ENCODE assay signal across 23 mouse cellular contexts in the genomic region with DNA sequence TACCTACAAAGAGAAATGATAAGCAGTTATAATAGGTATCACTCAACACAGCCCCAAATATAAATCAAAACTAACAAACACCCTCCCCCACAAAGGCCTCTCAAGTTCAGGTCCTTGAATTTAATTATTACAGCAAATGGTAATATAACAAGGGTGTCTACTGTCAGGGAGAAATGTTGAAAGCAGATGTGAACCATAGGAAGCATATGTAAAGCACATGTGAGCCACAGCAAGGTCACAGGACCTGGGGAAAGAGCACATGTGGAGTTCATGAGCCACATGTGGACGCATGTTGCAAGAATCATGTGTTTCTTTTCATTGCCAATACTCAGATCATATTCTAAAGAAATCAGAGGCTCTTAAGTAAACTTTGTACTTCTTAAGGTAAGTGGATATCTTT.
A peak's percentile ranks its signal among the peaks of the same experiment; 100 is the strongest.
DNase-seq lines count a peak whose midpoint lies in the region; ATAC-seq and TF ChIP-seq lines count a peak whose summit lies in the region.
"Had no signal": no experiment of that assay in that cellular context is flagged by ENCODE, and none has a peak within 500 bp of the region (broad histone marks: within the 10 kb centered on the region; RNA-seq: fewer than 3 reads in every experiment).

No protein-coding gene starts in this region.

- no peak overlapping the region for H3K4me2 ChIP-seq in kidney, postnatal 0 days (ENCODE audit: low read length)
- no peak overlapping the region for H3K4me2 ChIP-seq in limb, embryonic 11.5 days (ENCODE audit: low read depth, severe bottlenecking)
- H3K4me2 ChIP-seq: heart, embryonic 13.5 days; liver, embryonic 11.5 days; stomach, embryonic 15.5 days had no signal

- H3K9me3 ChIP-seq in kidney, postnatal 0 days (replicated peaks; ENCODE audit: low read length) = no peaks in the 10 kb centered on the region
- no peaks in the 10 kb centered on the region for H3K9me3 ChIP-seq in embryonic facial prominence, embryonic 10.5 days
- H3K9me3 ChIP-seq in limb, embryonic 11.5 days (ENCODE audit: control insufficient read depth, low read length) = no peaks in the 10 kb centered on the region
- H3K9me3 ChIP-seq: heart, embryonic 13.5 days; stomach, embryonic 15.5 days had no signal

- DNase-seq in kidney, postnatal 0 days (ENCODE audit: low spot score) = peak; percentile 3
- DNase-seq in kidney, postnatal 14 days = no peak
- peak; percentile 62 for DNase-seq in embryonic facial prominence, embryonic 10.5 days (ENCODE audit: low spot score)
- DNase-seq in limb, embryonic 11.5 days (ENCODE audit: low spot score) = peak; percentile 68
- no peak for DNase-seq in urinary bladder, adult 18-20 months (ENCODE audit: low spot score in 2 of 2)
- DNase-seq in MN1 (ENCODE audit: low spot score) = no peak
- DNase-seq in lung, postnatal 25 days (ENCODE audit: low spot score) = no peak
- DNase-seq: adrenal gland, postnatal 36 days; cerebellum, adult 9-10 months; gastrocnemius, postnatal 36 days; heart, adult 2 months; kidney, postnatal 4 days; liver, postnatal 0 days; lung, postnatal 14 days; thymus, postnatal 4 days had no signal

- H3K36me3 ChIP-seq in kidney, postnatal 0 days (ENCODE audit: insufficient read depth, low read length) = no peaks in the 10 kb centered on the region
- no peaks in the 10 kb centered on the region for H3K36me3 ChIP-seq in embryonic facial prominence, embryonic 10.5 days (replicated peaks)
- no peaks in the 10 kb centered on the region for H3K36me3 ChIP-seq in limb, embryonic 11.5 days (ENCODE audit: control insufficient read depth, insufficient read depth, low read length)
- H3K36me3 ChIP-seq: heart, embryonic 13.5 days; stomach, embryonic 15.5 days had no signal

- H3K4me3 ChIP-seq in kidney, postnatal 0 days (replicated peaks; ENCODE audit: low read depth, low read length) = no peak overlapping the region
- no peak overlapping the region for H3K4me3 ChIP-seq in embryonic facial prominence, embryonic 10.5 days
- H3K4me3 ChIP-seq in limb, embryonic 11.5 days (ENCODE audit: low read depth, low read length) = no peak overlapping the region
- H3K4me3 ChIP-seq: heart, adult 2 months; heart, embryonic 13.5 days; myocyte; stomach, embryonic 15.5 days had no signal

- H3K27me3 ChIP-seq in kidney, postnatal 0 days (ENCODE audit: insufficient read depth, low read length) = no peaks in the 10 kb centered on the region
- H3K27me3 ChIP-seq in embryonic facial prominence, embryonic 10.5 days (replicated peaks; ENCODE audit: low read depth, poor library complexity, severe bottlenecking) = no peaks in the 10 kb centered on the region
- no peaks in the 10 kb centered on the region for H3K27me3 ChIP-seq in limb, embryonic 11.5 days (ENCODE audit: control insufficient read depth, insufficient read depth, low read length)
- H3K27me3 ChIP-seq: heart, embryonic 13.5 days; Patski; stomach, embryonic 15.5 days had no signal

- no peaks in the 10 kb centered on the region for H3K4me1 ChIP-seq in kidney, postnatal 0 days (replicated peaks; ENCODE audit: insufficient read depth, low read length)
- H3K4me1 ChIP-seq in embryonic facial prominence, embryonic 10.5 days = no peaks in the 10 kb centered on the region
- H3K4me1 ChIP-seq in limb, embryonic 11.5 days (ENCODE audit: control insufficient read depth, insufficient read depth, low read length) = 0 out of 2 replicates have a peak, but pooled peaks cover 2% of the 10 kb centered on the region
- H3K4me1 ChIP-seq: heart, embryonic 13.5 days; stomach, embryonic 15.5 days had no signal

- ATAC-seq in kidney, postnatal 0 days (replicated peaks; ENCODE audit: low FRiP score, low read depth) = no peak
- peak; percentile 83; the same call in 1 of the 2 replicates for ATAC-seq in limb, embryonic 11.5 days (ENCODE audit: insufficient number of reproducible peaks, low FRiP score, low TSS enrichment, low read depth)
- ATAC-seq: hindbrain, embryonic 16.5 days; intestine, embryonic 16.5 days; liver, postnatal 0 days; midbrain, embryonic 16.5 days; Patski had no signal

- H3K9ac ChIP-seq in kidney, postnatal 0 days (ENCODE audit: low read depth, low read length) = no peak overlapping the region
- no peak overlapping the region for H3K9ac ChIP-seq in limb, embryonic 11.5 days (ENCODE audit: low read length)
- H3K9ac ChIP-seq: heart, embryonic 13.5 days; liver, postnatal 0 days; stomach, embryonic 15.5 days had no signal

- TF ChIP-seq CTCF in kidney, postnatal 0 days (IDR thresholded peaks at IDR 0.05; ENCODE audit: low read depth) = no peak

- no peak overlapping the region for H3K27ac ChIP-seq in kidney, postnatal 0 days
- H3K27ac ChIP-seq in embryonic facial prominence, embryonic 10.5 days (replicated peaks) = 0 out of 2 replicates have a peak overlapping the region, but pooled peaks have one; percentile 14
- H3K27ac ChIP-seq in limb, embryonic 11.5 days (replicated peaks; ENCODE audit: low read depth, low read length) = no peak overlapping the region
- H3K27ac ChIP-seq: heart, adult 2 months; heart, embryonic 13.5 days; stomach, embryonic 15.5 days had no signal

- 60% methylated on average over 1 of the region's 1 CpGs for WGBS in kidney, postnatal 0 days
- WGBS in embryonic facial prominence, embryonic 10.5 days = 41% methylated on average over 1 of the region's 1 CpGs
- WGBS in limb, embryonic 11.5 days = 11% methylated on average over 1 of the region's 1 CpGs

Comparison
In these comparisons a context has a peak if more than half of its experiments do, and no peak if none do; other contexts are left out.
1. DNase-seq: peak in kidney, postnatal 0 days (single experiment), embryonic facial prominence, embryonic 10.5 days (single experiment) and limb, embryonic 11.5 days (single experiment); none in kidney, postnatal 14 days (single experiment), urinary bladder, adult 18-20 months (0 of 2), MN1 (single experiment) and lung, postnatal 25 days (single experiment).